Mouse (Mus musculus): ENCODE results near the gene Calm2. TPM values are rescaled to one million over a fixed set of nuclear protein-coding genes. Genes with fewer than 3 reads are reported as not detected.

The Calm2 gene
- polyA plus RNA-seq, 1 experiment, result 1,470 TPM

- WGBS, result 11% methylated on average over 7 of the region's 7 CpGs
- Histone ChIP-seq H3K4me1 (ENCODE audit: control insufficient read depth, insufficient read depth, low read length) (peaks cover 27% of the 10 kb centered on the region), H3K4me3 (ENCODE audit: insufficient read depth, low read depth, low read length) (no peak overlapping the region), H3K27ac (ENCODE audit: insufficient read depth, low read depth, low read length) (peak overlapping the region; percentile 38; the same call in 1 of the 2 replicates)
- no peak for TF ChIP-seq CTCF (IDR thresholded peaks at IDR 0.05; ENCODE audit: insufficient read depth, low read depth, low read length)
- TF ChIP-seq POLR2A (IDR thresholded peaks at IDR 0.05; ENCODE audit: insufficient read depth, low read depth, low read length), result no peak
Measured at GRCm38 (mm10) chr17:87391242-87391641, 55.5 kb downstream of the Calm2 start.

- WGBS, result 11% methylated on average over 5 of the region's 5 CpGs
- Histone ChIP-seq H3K4me3 (ENCODE audit: insufficient read depth, low read depth, low read length) (no peak overlapping the region), H3K4me1 (ENCODE audit: control insufficient read depth, insufficient read depth, low read length) (peaks cover 35% of the 10 kb centered on the region), H3K27ac (ENCODE audit: insufficient read depth, low read depth, low read length) (no peak overlapping the region)
- TF ChIP-seq POLR2A (IDR thresholded peaks at IDR 0.05; ENCODE audit: insufficient read depth, low read depth, low read length) (no peak), CTCF (IDR thresholded peaks at IDR 0.05; ENCODE audit: insufficient read depth, low read depth, low read length) (no peak)
Measured at GRCm38 (mm10) chr17:87387068-87387467, 59.7 kb downstream of the Calm2 start.

GRCm38 (mm10) chr17:87385835-87386234 lies 60.9 kb downstream of the Calm2 start:
- TF ChIP-seq POLR2A (IDR thresholded peaks at IDR 0.05; ENCODE audit: insufficient read depth, low read depth, low read length) (no peak), CTCF (IDR thresholded peaks at IDR 0.05; ENCODE audit: insufficient read depth, low read depth, low read length) (no peak)
- no peak overlapping the region for H3K4me3 ChIP-seq (ENCODE audit: insufficient read depth, low read depth, low read length)
- 83% methylated on average over 3 of the region's 3 CpGs for WGBS
- no peak overlapping the region for H3K27ac ChIP-seq (ENCODE audit: insufficient read depth, low read depth, low read length)
- H3K4me1 ChIP-seq (ENCODE audit: control insufficient read depth, insufficient read depth, low read length), result peaks cover 37% of the 10 kb centered on the region

Other genes starting within 250 kb of the Calm2 start
- not detected in 2 replicates for gene Mcfd2, start 181.0 kb downstream of the Calm2 start, polyA plus RNA-seq (2012; ENCODE audit: insufficient read depth, insufficient read length, low replicate concordance, missing spikeins)
- not detected in 2 replicates for gene Ttc7, start 164.0 kb downstream of the Calm2 start, polyA plus RNA-seq (2012; ENCODE audit: insufficient read depth, insufficient read length, low replicate concordance, missing spikeins)
- not detected in 2 replicates for gene Stpg4, start 19.2 kb downstream of the Calm2 start, polyA plus RNA-seq (2012; ENCODE audit: insufficient read depth, insufficient read length, low replicate concordance, missing spikeins)
- gene Epcam, start 189.0 kb upstream of the Calm2 start, polyA plus RNA-seq (2012; ENCODE audit: insufficient read depth, insufficient read length, low replicate concordance, missing spikeins), result not detected in 2 replicates
- not detected in 2 replicates for gene Msh2, start 225.4 kb upstream of the Calm2 start, polyA plus RNA-seq (2012; ENCODE audit: insufficient read depth, insufficient read length, low replicate concordance, missing spikeins)